Mouse (Mus musculus) brain, embryonic 14.5 days (tissue): ENCODE measurements at regions not wholly inside any gene's neighbourhood (a gene's known extent, or its start where the extent isn't known, plus 50 kb on each side); places are given as distances from the start of the nearest gene placed in this dataset.

Source experiments
- DNase-seq: peaks from one replicate; pipeline ENCODE4 v3.0.0-alpha.2; 2011; ENCODE audit warnings: low read depth
- CTCF ChIP-seq: fragments of 200-500 bp; IDR thresholded peaks from 2 replicates; pipeline ENCODE4 v1.5.1; 2012; ENCODE audit warnings: inconsistent platforms, mild to moderate bottlenecking, moderate library complexity, borderline replicate concordance; ENCODE audit not compliant: insufficient read depth, insufficient read length; ENCODE audit errors: extremely low read depth
- POLR2A ChIP-seq: fragments of 200-500 bp; IDR thresholded peaks from 2 replicates; pipeline ENCODE4 v1.6.1; 2012; ENCODE audit warnings: mild to moderate bottlenecking, inconsistent platforms, borderline replicate concordance; ENCODE audit not compliant: poor library complexity, insufficient read depth, insufficient read length, severe bottlenecking; ENCODE audit errors: extremely low read depth

GRCm38 (mm10) chr4:27346892-27347291, 1000.2 kb upstream of the Manea start:
- TF ChIP-seq POLR2A (no peak), CTCF (no peak)
- DNase-seq: no peak

GRCm38 (mm10) chr4:27333279-27333678, 986.6 kb upstream of the Manea start:
- TF ChIP-seq CTCF (no peak), POLR2A (no peak)
- DNase-seq: no peak
